Mouse (Mus musculus): ENCODE data around the gene Nrsn2. TPM values are rescaled to one million over a fixed set of nuclear protein-coding genes. Genes with fewer than 3 reads are reported as not detected.

Nrsn2 gene
- total RNA-seq, 4 experiments from 2014 or later: 90.3 to 104 (median 96.4) TPM

Other genes with a start within 250 kb of the Nrsn2 start
- gene Tcf15, start 233.1 kb downstream of the Nrsn2 start, total RNA-seq (2022): 1 to 10 TPM; 2.0 to 3.9 (median 2.7) TPM
- 10 to 100 TPM; 88.7 to 96.2 (median 93.5) TPM for gene Csnk2a1, start 149.8 kb downstream of the Nrsn2 start, total RNA-seq (2022)
- gene Tbc1d20, start 82.8 kb downstream of the Nrsn2 start, total RNA-seq (2022): 10 to 100 TPM; 48.3 to 55.9 (median 50.5) TPM
- gene Rbck1, start 44.0 kb downstream of the Nrsn2 start, total RNA-seq (2022): 100 to 1,000 TPM; 108 to 121 (median 111) TPM
- 1 to 10 TPM; 1.2 to 2.4 (median 1.4) TPM for gene Trib3, start 32.6 kb downstream of the Nrsn2 start, total RNA-seq (2022)
- 10 to 100 TPM; 13.7 to 17.3 (median 16.5) TPM for gene Sox12, start 21.4 kb upstream of the Nrsn2 start, total RNA-seq (2022)
- 10 to 100 TPM in 2 of 4 experiments, 1 to 10 TPM in 2; 9.1 to 10.4 (median 9.9) TPM for gene Zcchc3, start 38.4 kb upstream of the Nrsn2 start, total RNA-seq (2022)
- 1 to 10 TPM; 2.5 to 3.9 (median 3.0) TPM for gene 6820408C15Rik, start 38.9 kb upstream of the Nrsn2 start, total RNA-seq (2022)
- not detected for gene Defb23, start 88.0 kb upstream of the Nrsn2 start, total RNA-seq (2022)
- under 1 TPM in 1 of 4 experiments, not detected in 3; 0.73 TPM for gene Defb20, start 100.4 kb upstream of the Nrsn2 start, total RNA-seq (2022)
- not detected for gene Defb22, start 113.5 kb upstream of the Nrsn2 start, total RNA-seq (2022)
- gene Defb26, start 135.1 kb upstream of the Nrsn2 start, total RNA-seq (2022): not detected
- gene Defb28, start 141.6 kb upstream of the Nrsn2 start, total RNA-seq (2022): not detected
- not detected for gene Defb29, start 163.5 kb upstream of the Nrsn2 start, total RNA-seq (2022)
- not detected for gene Gm17416, start 192.7 kb upstream of the Nrsn2 start, total RNA-seq (2022)
- not detected for gene Defb21, start 196.1 kb upstream of the Nrsn2 start, total RNA-seq (2022)
- not detected for gene Defb19, start 203.7 kb upstream of the Nrsn2 start, total RNA-seq (2022)
- not detected for gene Defb45, start 222.8 kb upstream of the Nrsn2 start, total RNA-seq (2022)
- gene Defb36, start 227.7 kb upstream of the Nrsn2 start, total RNA-seq (2022): not detected
- not detected for gene Defb25, start 246.4 kb upstream of the Nrsn2 start, total RNA-seq (2022)

All from layer of hippocampus, adult 8-10 months (tissue).